In genomic region chr3:53040593-53041410, GRCm38 (mm10) we compare ENCODE assay signal across 8 mouse cellular contexts. TPM values are rescaled to one million over a fixed set of nuclear protein-coding genes. Genes with fewer than 3 reads are reported as not detected.
A peak's percentile ranks its signal among the peaks of the same experiment; 100 is the strongest.
DNase-seq lines count a peak whose midpoint lies in the region; ATAC-seq lines count a peak whose summit lies in the region.

No protein-coding gene starts in this region.

- WGBS in kidney, embryonic 16.5 days = 7% methylated on average over 17 of the region's 17 CpGs
- 5% methylated on average over 17 of the region's 17 CpGs for WGBS in embryonic facial prominence, embryonic 11.5 days
- 5% methylated on average over 17 of the region's 17 CpGs for WGBS in hindbrain, embryonic 15.5 days
- WGBS in midbrain, embryonic 15.5 days = 6% methylated on average over 17 of the region's 17 CpGs

- ATAC-seq in kidney, embryonic 16.5 days (ENCODE audit: low FRiP score, low TSS enrichment) = peak; percentile 40; the same call in 1 of the 2 replicates
- ATAC-seq in embryonic facial prominence, embryonic 11.5 days (replicated peaks; ENCODE audit: insufficient number of reproducible peaks, low FRiP score, low TSS enrichment, low read depth) = peak; percentile 53; the same call in 1 of the 2 replicates
- ATAC-seq in hindbrain, embryonic 15.5 days (ENCODE audit: low FRiP score, low read depth) = peak; percentile 52; the same call in 1 of the 2 replicates
- peak; percentile 63; the same call in 1 of the 2 replicates for ATAC-seq in midbrain, embryonic 15.5 days (replicated peaks)

- no peaks in the 10 kb centered on the region for H3K9me3 ChIP-seq in kidney, embryonic 16.5 days (ENCODE audit: low read length)
- no peaks in the 10 kb centered on the region for H3K9me3 ChIP-seq in embryonic facial prominence, embryonic 11.5 days (replicated peaks; ENCODE audit: control insufficient read depth, low read length)
- no peaks in the 10 kb centered on the region for H3K9me3 ChIP-seq in hindbrain, embryonic 15.5 days
- H3K9me3 ChIP-seq in midbrain, embryonic 15.5 days = no peaks in the 10 kb centered on the region

- peaks cover 13% of the 10 kb centered on the region for H3K4me1 ChIP-seq in kidney, embryonic 16.5 days (ENCODE audit: insufficient read depth, low read length)
- H3K4me1 ChIP-seq in embryonic facial prominence, embryonic 11.5 days (ENCODE audit: control insufficient read depth, insufficient read depth, low read length) = no peaks in the 10 kb centered on the region
- peaks cover 30% of the 10 kb centered on the region for H3K4me1 ChIP-seq in hindbrain, embryonic 15.5 days (replicated peaks)
- peaks cover 25% of the 10 kb centered on the region for H3K4me1 ChIP-seq in midbrain, embryonic 15.5 days

- 0 out of 2 replicates have a peak, but pooled peaks cover 3% of the 10 kb centered on the region for H3K36me3 ChIP-seq in kidney, embryonic 16.5 days (ENCODE audit: insufficient read depth, low read length)
- H3K36me3 ChIP-seq in embryonic facial prominence, embryonic 11.5 days (replicated peaks; ENCODE audit: control insufficient read depth, insufficient read depth, low read depth, low read length) = no peaks in the 10 kb centered on the region
- no peaks in the 10 kb centered on the region for H3K36me3 ChIP-seq in hindbrain, embryonic 15.5 days
- no peaks in the 10 kb centered on the region for H3K36me3 ChIP-seq in midbrain, embryonic 15.5 days (replicated peaks)

- H3K4me2 ChIP-seq in kidney, embryonic 16.5 days (replicated peaks; ENCODE audit: low read depth, low read length) = peak overlapping the region; percentile 89
- H3K4me2 ChIP-seq in embryonic facial prominence, embryonic 11.5 days (ENCODE audit: low read depth, low read length) = peak overlapping the region; percentile 89
- H3K4me2 ChIP-seq in hindbrain, embryonic 15.5 days = peak overlapping the region; percentile 92
- H3K4me2 ChIP-seq in midbrain, embryonic 15.5 days = peak overlapping the region; percentile 96

- peak overlapping the region; percentile 9; the same call in 1 of the 2 replicates for H3K27ac ChIP-seq in kidney, embryonic 16.5 days (ENCODE audit: low read length)
- H3K27ac ChIP-seq in embryonic facial prominence, embryonic 11.5 days (replicated peaks; ENCODE audit: low read depth, low read length) = no peak overlapping the region
- H3K27ac ChIP-seq in hindbrain, embryonic 15.5 days (replicated peaks) = peak overlapping the region; percentile 56; the same call in 1 of the 2 replicates
- H3K27ac ChIP-seq in midbrain, embryonic 15.5 days = peak overlapping the region; percentile 74

- DNase-seq in kidney, adult 11 months = no peak
- DNase-seq in embryonic facial prominence, embryonic 11.5 days (ENCODE audit: low spot score) = no peak
- no peak for DNase-seq in right cerebral cortex, postnatal 14 days
- DNase-seq in frontal cortex, postnatal 25 days (ENCODE audit: low spot score in 2 of 2) = no peak
- DNase-seq in spleen, postnatal 14 days (ENCODE audit: low spot score in 2 of 2) = no peak

- peak overlapping the region; percentile 80 for H3K9ac ChIP-seq in kidney, embryonic 16.5 days (replicated peaks; ENCODE audit: low read length)
- H3K9ac ChIP-seq in embryonic facial prominence, embryonic 11.5 days (replicated peaks; ENCODE audit: low read length) = peak overlapping the region; percentile 76
- peak overlapping the region; percentile 52 for H3K9ac ChIP-seq in hindbrain, embryonic 15.5 days
- H3K9ac ChIP-seq in midbrain, embryonic 15.5 days = peak overlapping the region; percentile 74

- H3K4me3 ChIP-seq in kidney, embryonic 16.5 days (ENCODE audit: low read length) = peak overlapping the region; percentile 80
- H3K4me3 ChIP-seq in embryonic facial prominence, embryonic 11.5 days (ENCODE audit: low read depth, low read length) = peak overlapping the region; percentile 71
- peak overlapping the region; percentile 75 for H3K4me3 ChIP-seq in hindbrain, embryonic 15.5 days
- peak overlapping the region; percentile 85 for H3K4me3 ChIP-seq in midbrain, embryonic 15.5 days

- 0 out of 2 replicates have a peak, but pooled peaks cover 3% of the 10 kb centered on the region for H3K27me3 ChIP-seq in kidney, embryonic 16.5 days (ENCODE audit: insufficient read depth, low read length)
- H3K27me3 ChIP-seq in embryonic facial prominence, embryonic 11.5 days (ENCODE audit: control insufficient read depth, insufficient read depth, low read length) = no peaks in the 10 kb centered on the region
- 0 out of 2 replicates have a peak, but pooled peaks cover 2% of the 10 kb centered on the region for H3K27me3 ChIP-seq in hindbrain, embryonic 15.5 days
- H3K27me3 ChIP-seq in midbrain, embryonic 15.5 days (replicated peaks) = 0 out of 2 replicates have a peak, but pooled peaks cover 5% of the 10 kb centered on the region

RNA-seq across cellular contexts. Expression of gene Lhfp, which starts 0.5 kb away (rescaled TPM):
- 130 and 139 TPM in 2 replicates for polyA plus RNA-seq in kidney, embryonic 16.5 days (2015; fragmentation: Nextera tagmentation; extraction: Ambion mirVana)
- 29.2 and 33.3 TPM in 2 replicates for polyA plus RNA-seq in embryonic facial prominence, embryonic 11.5 days (2014; fragmentation: Nextera tagmentation; extraction: Ambion mirVana)
- 64.8 and 69.7 TPM in 2 replicates for polyA plus RNA-seq in hindbrain, embryonic 15.5 days (2015; fragmentation: Nextera tagmentation; extraction: Ambion mirVana)
- polyA plus RNA-seq in midbrain, embryonic 15.5 days (2015; fragmentation: Nextera tagmentation; extraction: Ambion mirVana) = 64.8 and 65.0 TPM in 2 replicates

RNA-seq across cellular contexts. Expression of gene Cog6, which starts 23.8 kb away (rescaled TPM):
- 52.4 and 53.3 TPM in 2 replicates for polyA plus RNA-seq in kidney, embryonic 16.5 days (2015; fragmentation: Nextera tagmentation; extraction: Ambion mirVana)
- 50.8 and 54.2 TPM in 2 replicates for polyA plus RNA-seq in embryonic facial prominence, embryonic 11.5 days (2014; fragmentation: Nextera tagmentation; extraction: Ambion mirVana)
- polyA plus RNA-seq in hindbrain, embryonic 15.5 days (2015; fragmentation: Nextera tagmentation; extraction: Ambion mirVana) = 47.1 and 47.6 TPM in 2 replicates
- 59.6 and 63.8 TPM in 2 replicates for polyA plus RNA-seq in midbrain, embryonic 15.5 days (2015; fragmentation: Nextera tagmentation; extraction: Ambion mirVana)
